Mouse (Mus musculus): ENCODE measurements at regions not wholly inside any gene's neighbourhood (a gene's known extent, or its start where the extent isn't known, plus 50 kb on each side); places are given as distances from the start of the nearest gene placed in this dataset.

DNA sequence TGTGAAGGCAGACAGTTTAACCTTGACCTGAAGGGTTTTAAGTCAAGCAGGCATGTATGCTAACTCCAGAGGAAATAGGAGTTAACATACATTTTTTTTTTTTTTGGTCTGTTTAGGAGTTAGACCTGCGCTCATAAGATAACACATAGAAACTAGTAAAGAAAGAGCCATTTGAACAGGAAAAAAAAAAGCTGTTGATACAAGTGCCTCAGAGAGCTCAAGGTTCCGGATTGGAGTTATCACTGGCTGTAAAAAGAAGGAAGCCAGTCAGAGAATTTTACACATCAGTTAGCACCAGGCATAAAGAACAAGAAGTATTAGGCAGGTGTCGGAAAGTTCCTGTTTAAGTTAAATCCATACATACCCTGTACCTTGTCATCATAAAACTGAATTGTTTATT, 156.2 kb upstream of the Egflam start:
- H3K4me3 ChIP-seq (ENCODE audit: insufficient read depth, low read depth, low read length): no peak overlapping the region
- WGBS: 92% methylated on average over 3 of the region's 3 CpGs
- TF ChIP-seq POLR2A (IDR thresholded peaks at IDR 0.05; ENCODE audit: insufficient read depth, low read depth, low read length): no peak
- no peak for TF ChIP-seq CTCF (IDR thresholded peaks at IDR 0.05; ENCODE audit: insufficient read depth, low read depth, low read length)
- no peaks in the 10 kb centered on the region for H3K4me1 ChIP-seq (ENCODE audit: control insufficient read depth, insufficient read depth, low read length)
- no peak overlapping the region for H3K27ac ChIP-seq (ENCODE audit: insufficient read depth, low read depth, low read length)

DNA sequence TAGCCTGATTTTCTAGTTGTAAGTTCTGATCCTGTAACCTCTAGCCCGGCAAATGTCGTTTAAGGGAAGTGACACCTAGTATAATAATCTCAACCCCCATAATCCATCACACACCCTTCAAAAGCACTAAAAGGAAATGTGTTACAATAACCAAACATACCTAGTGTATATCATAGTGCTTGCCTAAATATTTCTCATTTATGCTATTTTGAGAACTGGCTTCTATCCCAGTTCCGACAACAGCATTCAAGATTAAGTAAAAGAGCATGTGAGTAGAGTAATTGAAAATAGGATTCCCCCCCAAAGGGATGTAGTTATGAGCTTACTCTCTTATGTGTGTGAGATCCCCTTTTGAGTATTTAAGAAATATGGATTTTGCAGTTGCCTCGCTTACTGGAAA, 165.1 kb upstream of the Egflam start:
- WGBS: 54% methylated on average over 4 of the region's 4 CpGs
- TF ChIP-seq CTCF (IDR thresholded peaks at IDR 0.05; ENCODE audit: insufficient read depth, low read depth, low read length) (no peak), POLR2A (IDR thresholded peaks at IDR 0.05; ENCODE audit: insufficient read depth, low read depth, low read length) (no peak)

DNA sequence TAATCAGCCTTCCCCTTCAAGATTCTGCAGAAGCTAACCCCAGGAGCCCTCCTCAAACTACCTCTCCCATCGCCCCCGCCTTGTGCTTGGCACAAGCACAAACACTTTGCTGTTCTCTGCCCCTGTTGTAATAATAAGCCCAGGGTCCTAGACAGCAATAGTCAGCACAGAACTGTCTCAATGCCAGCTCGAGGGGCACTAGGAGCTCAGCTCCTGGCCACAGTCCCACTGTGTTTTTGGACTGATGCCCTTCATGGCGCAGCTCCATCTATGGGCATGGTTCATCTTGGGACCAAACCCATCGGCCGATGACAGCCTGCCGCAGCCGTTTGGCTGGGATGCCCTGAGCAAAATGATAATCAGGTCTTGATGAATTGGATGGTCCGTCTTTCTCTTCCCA, 165.5 kb upstream of the Egflam start:
- 31% methylated on average over 9 of the region's 9 CpGs for WGBS
- Histone ChIP-seq H3K4me1 (ENCODE audit: control insufficient read depth, insufficient read depth, low read length) (peaks cover 4% of the 10 kb centered on the region; the same call in 1 of the 2 replicates), H3K27ac (ENCODE audit: insufficient read depth, low read depth, low read length) (no peak overlapping the region), H3K4me3 (ENCODE audit: insufficient read depth, low read depth, low read length) (no peak overlapping the region)
- TF ChIP-seq POLR2A (IDR thresholded peaks at IDR 0.05; ENCODE audit: insufficient read depth, low read depth, low read length): no peak
- TF ChIP-seq CTCF (IDR thresholded peaks at IDR 0.05; ENCODE audit: insufficient read depth, low read depth, low read length): no peak

More for the DNA sequence above, 165.1 kb upstream of the Egflam start:
- Histone ChIP-seq H3K4me3 (ENCODE audit: insufficient read depth, low read depth, low read length) (no peak overlapping the region), H3K4me1 (ENCODE audit: control insufficient read depth, insufficient read depth, low read length) (peaks cover 4% of the 10 kb centered on the region; the same call in 1 of the 2 replicates), H3K27ac (ENCODE audit: insufficient read depth, low read depth, low read length) (no peak overlapping the region)

DNA sequence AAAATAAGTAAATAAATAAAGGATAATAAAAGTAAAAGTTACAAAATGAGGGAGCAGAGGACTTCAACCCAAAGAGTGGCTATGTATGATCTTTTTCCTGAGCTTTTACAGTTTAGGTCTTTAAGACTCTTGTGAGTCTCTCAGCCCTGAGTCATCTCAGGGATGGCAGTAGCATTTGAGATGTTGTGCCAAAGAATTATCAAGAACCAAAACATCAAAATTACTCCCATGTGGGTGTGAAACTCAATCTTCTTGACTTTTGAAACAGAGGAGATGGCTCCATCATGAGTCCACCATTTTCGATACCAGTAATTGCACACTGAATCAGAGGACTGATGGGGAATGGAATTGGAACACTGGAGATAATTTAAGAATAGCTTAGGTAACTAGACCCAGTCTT, 174.0 kb upstream of the Egflam start:
- Histone ChIP-seq H3K4me1 (ENCODE audit: control insufficient read depth, insufficient read depth, low read length) (no peaks in the 10 kb centered on the region), H3K4me3 (ENCODE audit: insufficient read depth, low read depth, low read length) (no peak overlapping the region), H3K27ac (ENCODE audit: insufficient read depth, low read depth, low read length) (no peak overlapping the region)
- WGBS: 92% methylated on average over 1 of the region's 1 CpGs
- TF ChIP-seq POLR2A (IDR thresholded peaks at IDR 0.05; ENCODE audit: insufficient read depth, low read depth, low read length): no peak
- TF ChIP-seq CTCF (IDR thresholded peaks at IDR 0.05; ENCODE audit: insufficient read depth, low read depth, low read length): no peak

DNA sequence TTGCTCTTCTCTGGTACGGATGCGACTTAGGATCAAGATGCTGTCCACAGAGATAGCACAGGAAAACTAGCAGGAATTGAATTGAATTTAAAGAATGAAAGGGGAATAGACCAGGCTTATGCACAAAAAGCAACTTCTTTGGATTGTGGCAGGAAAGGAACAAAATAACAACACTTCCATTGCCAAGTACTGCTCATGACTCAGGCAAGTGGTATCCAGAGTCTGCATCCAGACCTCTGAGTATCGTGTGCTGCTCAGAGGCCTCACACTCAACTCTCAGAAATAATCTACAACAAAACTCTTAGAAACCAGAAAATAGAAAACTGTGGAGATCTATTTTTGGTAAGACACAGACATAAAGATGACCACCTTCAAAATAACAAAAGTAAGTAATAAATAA, 176.1 kb upstream of the Egflam start:
- H3K4me1 ChIP-seq (ENCODE audit: control insufficient read depth, insufficient read depth, low read length): no peaks in the 10 kb centered on the region
- H3K4me3 ChIP-seq (ENCODE audit: insufficient read depth, low read depth, low read length): no peak overlapping the region
- 62% methylated on average over 3 of the region's 3 CpGs for WGBS
- no peak overlapping the region for H3K27ac ChIP-seq (ENCODE audit: insufficient read depth, low read depth, low read length)
- TF ChIP-seq CTCF (IDR thresholded peaks at IDR 0.05; ENCODE audit: insufficient read depth, low read depth, low read length) (no peak), POLR2A (IDR thresholded peaks at IDR 0.05; ENCODE audit: insufficient read depth, low read depth, low read length) (no peak)

DNA sequence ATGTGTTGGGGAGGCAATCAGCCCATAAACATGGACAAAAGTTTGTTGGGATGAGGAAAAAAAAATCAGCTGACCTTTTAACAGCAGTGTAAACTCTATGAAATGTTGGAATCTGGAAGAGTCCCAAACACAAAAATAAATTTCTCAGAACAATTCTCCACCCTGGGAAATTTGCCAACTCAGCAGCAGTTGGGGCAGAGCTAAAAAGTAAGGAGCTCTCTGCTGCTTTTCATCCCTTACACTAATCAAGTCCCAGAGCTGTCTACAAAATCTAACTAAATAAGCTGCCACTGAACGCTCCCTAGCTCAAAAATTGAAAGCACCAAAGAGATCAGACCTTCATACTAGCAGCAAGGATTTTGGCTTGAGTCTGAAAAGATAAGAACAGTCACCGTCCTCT, 176.6 kb upstream of the Egflam start:
- Histone ChIP-seq H3K27ac (ENCODE audit: insufficient read depth, low read depth, low read length) (no peak overlapping the region), H3K4me3 (ENCODE audit: insufficient read depth, low read depth, low read length) (no peak overlapping the region), H3K4me1 (ENCODE audit: control insufficient read depth, insufficient read depth, low read length) (no peaks in the 10 kb centered on the region)
- WGBS: 25% methylated on average over 2 of the region's 2 CpGs
- no peak for TF ChIP-seq POLR2A (IDR thresholded peaks at IDR 0.05; ENCODE audit: insufficient read depth, low read depth, low read length)

DNA sequence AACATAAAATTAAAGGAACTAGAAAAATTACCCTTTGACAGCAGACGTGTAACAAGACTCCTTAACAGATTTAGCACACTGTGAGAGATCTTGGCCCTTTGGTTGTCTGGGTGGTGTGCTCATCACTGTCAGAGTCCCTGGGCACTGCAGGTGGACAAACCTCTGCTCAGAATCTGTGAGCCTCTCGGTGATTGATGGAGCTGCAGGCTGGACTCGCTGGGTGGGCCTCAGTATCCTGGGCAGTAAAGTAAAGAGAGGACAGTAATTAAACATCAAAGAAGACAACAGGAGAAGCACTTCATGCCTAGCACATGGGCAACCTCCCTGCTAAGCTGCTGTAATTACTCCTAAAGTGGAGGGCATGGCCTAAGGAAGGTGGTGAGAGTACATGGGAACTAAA, 180.2 kb upstream of the Egflam start:
- Histone ChIP-seq H3K4me1 (ENCODE audit: control insufficient read depth, insufficient read depth, low read length) (no peaks in the 10 kb centered on the region), H3K27ac (ENCODE audit: insufficient read depth, low read depth, low read length) (no peak overlapping the region), H3K4me3 (ENCODE audit: insufficient read depth, low read depth, low read length) (no peak overlapping the region)
- TF ChIP-seq POLR2A (IDR thresholded peaks at IDR 0.05; ENCODE audit: insufficient read depth, low read depth, low read length): no peak
- no peak for TF ChIP-seq CTCF (IDR thresholded peaks at IDR 0.05; ENCODE audit: insufficient read depth, low read depth, low read length)
- WGBS: 87% methylated on average over 3 of the region's 3 CpGs

DNA sequence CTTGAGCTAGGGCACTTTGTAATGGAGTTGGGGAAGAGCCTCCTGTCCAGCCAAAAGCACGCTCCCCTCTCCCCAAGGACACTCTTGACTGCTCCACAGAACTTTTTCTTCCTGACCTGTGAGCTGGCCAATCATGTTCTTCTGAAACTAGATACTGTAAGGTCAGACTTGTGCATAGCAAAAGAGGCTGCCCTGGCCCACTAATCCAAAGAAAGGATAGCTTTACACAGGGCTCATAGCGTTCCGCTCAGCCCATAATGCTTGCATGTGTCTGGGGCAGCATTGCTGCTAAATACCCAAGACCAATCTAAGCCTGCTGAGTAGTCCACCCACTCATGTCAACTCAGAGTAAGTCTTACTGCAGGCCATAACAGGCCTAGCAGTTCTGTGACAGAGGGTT, 189.0 kb upstream of the Egflam start:
- 96% methylated on average over 3 of the region's 3 CpGs for WGBS
- H3K27ac ChIP-seq (ENCODE audit: insufficient read depth, low read depth, low read length): no peak overlapping the region
- no peak overlapping the region for H3K4me3 ChIP-seq (ENCODE audit: insufficient read depth, low read depth, low read length)
- TF ChIP-seq CTCF (IDR thresholded peaks at IDR 0.05; ENCODE audit: insufficient read depth, low read depth, low read length): no peak
- TF ChIP-seq POLR2A (IDR thresholded peaks at IDR 0.05; ENCODE audit: insufficient read depth, low read depth, low read length): no peak
- no peaks in the 10 kb centered on the region for H3K4me1 ChIP-seq (ENCODE audit: control insufficient read depth, insufficient read depth, low read length)

DNA sequence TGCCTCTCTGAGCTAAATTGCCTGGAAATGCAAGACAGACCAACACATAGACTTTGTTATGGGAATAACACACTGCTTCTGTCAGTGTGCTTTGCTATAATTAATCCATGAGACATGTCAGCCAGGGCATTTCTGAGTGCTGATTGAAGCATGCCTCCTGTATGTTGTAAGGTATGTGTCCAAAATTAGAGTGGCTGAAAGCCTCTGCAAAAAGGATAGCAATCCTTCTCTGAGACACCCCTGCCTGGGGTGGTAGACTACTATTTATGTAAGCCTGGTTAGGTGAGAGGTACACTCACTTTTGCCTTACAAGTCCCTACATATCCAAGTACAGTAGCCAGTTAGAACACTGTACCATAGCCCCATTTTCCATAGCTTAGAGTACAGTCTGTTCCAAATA, 193.3 kb upstream of the Egflam start:
- Histone ChIP-seq H3K27ac (ENCODE audit: insufficient read depth, low read depth, low read length) (no peak overlapping the region), H3K4me3 (ENCODE audit: insufficient read depth, low read depth, low read length) (no peak overlapping the region), H3K4me1 (ENCODE audit: control insufficient read depth, insufficient read depth, low read length) (no peaks in the 10 kb centered on the region)
- TF ChIP-seq CTCF (IDR thresholded peaks at IDR 0.05; ENCODE audit: insufficient read depth, low read depth, low read length) (no peak), POLR2A (IDR thresholded peaks at IDR 0.05; ENCODE audit: insufficient read depth, low read depth, low read length) (no peak)

DNA sequence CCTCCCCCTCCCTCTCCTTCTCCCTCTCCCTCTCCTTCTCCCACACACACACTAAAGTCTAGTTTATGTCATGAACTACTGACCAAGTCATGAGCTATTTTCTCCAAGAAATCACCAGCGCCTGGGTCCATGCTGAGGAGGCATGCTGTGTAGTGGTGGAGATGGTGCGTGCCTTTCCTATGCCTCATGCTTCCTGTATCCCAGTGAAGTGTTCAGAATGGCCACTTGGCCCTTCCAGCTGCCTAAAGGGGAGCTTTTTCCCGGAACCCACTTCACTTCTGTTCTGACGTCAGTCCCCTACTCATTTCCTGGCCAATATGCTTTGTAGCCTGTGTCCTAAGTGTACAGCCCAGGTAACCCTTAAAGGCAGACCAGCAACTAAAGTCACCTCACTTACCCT, 199.1 kb upstream of the Egflam start:
- WGBS: 89% methylated on average over 4 of the region's 4 CpGs
- TF ChIP-seq POLR2A (IDR thresholded peaks at IDR 0.05; ENCODE audit: insufficient read depth, low read depth, low read length) (no peak), CTCF (IDR thresholded peaks at IDR 0.05; ENCODE audit: insufficient read depth, low read depth, low read length) (no peak)

More for the DNA sequence above, 199.1 kb upstream of the Egflam start:
- H3K27ac ChIP-seq (ENCODE audit: insufficient read depth, low read depth, low read length): no peak overlapping the region
- H3K4me1 ChIP-seq (ENCODE audit: control insufficient read depth, insufficient read depth, low read length): no peaks in the 10 kb centered on the region
- H3K4me3 ChIP-seq (ENCODE audit: insufficient read depth, low read depth, low read length): no peak overlapping the region

All from olfactory bulb, adult 2 months (tissue).